Mouse (Mus musculus): ENCODE measurements around the gene Ifi205.
A peak's percentile ranks its signal among the peaks of the same experiment; 100 is the strongest.
"Not testable (repeated sequence)": the region's sequence is repeated elsewhere in the genome, so short reads cannot be mapped to it uniquely, and the experiment has no call there.

Gene Ifi205

DNA sequence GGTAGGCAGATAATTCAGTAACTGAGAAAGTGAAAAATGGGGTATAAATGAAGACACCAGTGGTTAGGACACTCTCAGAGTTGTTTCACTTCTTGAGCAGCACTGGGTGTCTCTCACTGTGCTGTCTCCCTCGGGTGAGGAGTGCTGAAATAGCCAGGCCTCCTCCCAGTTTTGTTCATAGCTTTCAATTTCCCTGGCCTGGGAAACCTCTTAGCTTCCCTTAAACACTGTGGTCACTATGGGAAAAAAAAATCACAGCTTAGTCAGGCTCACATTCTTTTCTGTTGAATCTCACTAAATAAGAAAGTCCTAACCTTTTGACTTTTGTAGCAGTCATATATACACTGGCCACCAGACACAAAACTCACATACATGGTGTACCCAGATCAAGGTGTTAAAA lies at the start of gene Ifi205:
Gene Ifi205 (minus strand): TSS at position 113 of the 400 bp plus-strand sequence.
- no peak for DNase-seq (ENCODE audit: low spot score)

DNA sequence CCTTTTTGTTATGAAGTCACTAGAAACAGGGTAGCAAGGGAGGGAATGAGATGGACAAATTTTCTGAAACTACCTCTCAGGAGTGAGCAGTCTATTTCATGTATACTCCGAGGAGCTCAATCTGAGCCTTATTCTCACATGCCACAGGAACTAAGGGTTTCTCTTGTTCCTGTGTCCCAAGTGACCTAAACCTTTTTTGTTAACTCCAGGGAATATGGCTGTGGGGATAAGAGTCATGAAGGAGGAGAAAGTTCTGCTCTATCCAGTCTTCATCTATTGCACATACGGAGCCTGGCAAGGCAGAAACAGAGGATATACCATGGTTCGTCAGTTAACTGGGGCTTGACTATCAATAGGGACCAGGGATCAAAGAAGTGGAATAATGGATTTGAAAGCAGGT lies 34.7 kb upstream of the Ifi205 start, which contains the start of gene Olfr430:
Gene Olfr430 (plus strand): TSS at position 301 of the 400 bp plus-strand sequence.
- DNase-seq (ENCODE audit: low spot score): no peak

DNA sequence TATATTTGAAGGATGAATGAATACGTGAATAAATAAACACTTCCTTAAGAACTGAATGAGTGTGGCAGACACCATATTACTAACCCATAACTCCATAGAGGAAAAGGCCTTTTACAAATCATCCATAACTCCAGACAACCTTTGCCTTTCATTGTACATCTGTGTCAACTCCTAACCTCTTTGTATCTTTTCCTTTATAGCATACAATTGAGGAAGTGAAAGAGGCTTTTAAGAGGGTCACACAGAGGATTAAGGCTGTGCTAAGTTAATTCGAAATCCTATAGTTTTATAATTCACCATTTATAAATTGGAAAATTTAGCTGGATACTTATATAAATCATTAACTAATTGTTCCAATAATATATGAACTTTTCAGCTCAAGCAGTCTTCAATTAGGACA lies 23.6 kb upstream of the Ifi205 start:
- DNase-seq (ENCODE audit: low spot score): no peak

DNA sequence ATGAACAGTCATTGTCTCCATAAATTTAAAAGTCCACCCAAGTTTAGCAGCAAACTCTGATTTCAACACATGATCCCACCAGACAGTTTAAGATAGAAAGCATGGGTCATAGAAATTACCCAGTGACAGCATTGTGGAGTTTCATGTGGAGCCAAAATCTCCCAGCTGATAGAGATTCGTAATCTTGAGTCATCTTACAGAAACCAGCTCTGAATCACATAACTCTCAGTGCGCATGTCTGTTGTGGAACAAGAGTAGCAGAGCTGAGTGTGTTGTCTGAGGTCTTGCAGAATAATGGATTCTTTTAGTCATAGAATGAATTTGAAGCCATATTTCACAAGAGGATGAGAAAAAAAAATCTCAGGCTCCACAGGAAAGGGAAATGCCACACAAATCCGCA lies 21.4 kb upstream of the Ifi205 start:
- DNase-seq (ENCODE audit: low spot score): no peak

DNA sequence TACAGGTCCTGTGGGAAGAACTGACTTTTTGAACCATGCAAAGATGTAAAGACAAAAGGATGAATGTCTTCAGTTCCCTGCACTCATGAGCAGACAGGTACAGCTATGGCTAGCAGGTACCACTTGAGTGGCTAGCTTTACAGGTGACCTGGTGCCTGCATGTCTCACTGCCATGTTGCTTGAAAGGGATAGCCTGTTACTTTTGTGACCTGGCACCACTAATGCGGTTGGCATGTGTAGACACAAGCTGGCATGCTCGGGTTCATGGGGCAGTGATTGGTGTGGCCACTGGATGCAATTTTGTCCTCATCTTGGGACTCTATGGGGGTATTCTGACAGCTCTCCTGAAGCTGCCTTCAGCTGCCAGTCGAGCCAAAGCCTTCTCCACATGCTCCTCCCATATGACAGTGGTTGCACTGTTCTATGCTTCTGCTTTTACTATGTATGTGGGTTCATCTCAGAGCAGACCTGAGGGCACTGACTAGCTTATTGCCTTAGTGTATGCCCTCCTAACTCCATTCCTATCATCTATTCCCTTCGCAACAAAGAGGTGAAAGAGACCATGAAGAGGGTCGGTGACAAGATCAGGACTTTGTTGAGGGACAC lies 20.4 kb upstream of the Ifi205 start:
- no peak for DNase-seq (ENCODE audit: low spot score)

DNA sequence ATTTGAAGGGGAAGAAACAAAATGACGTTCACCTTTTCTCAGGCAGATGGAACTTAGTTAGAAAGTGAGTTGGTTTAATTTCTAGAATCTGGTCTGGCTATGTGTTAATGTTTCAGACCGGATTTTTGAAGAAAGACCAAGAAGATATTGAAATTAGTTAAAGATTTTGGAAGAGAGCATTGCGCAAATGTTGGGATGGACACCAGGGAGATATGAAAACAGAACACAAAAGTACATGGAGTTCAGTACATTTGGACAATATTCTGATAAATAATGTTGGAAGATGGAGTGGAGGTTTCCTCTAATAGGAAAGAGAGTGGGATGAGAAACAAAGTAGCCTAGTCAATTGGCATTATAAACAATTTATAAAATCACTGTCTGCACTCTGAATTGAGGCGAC lies 19.9 kb upstream of the Ifi205 start:
- no peak for DNase-seq (ENCODE audit: low spot score)

DNA sequence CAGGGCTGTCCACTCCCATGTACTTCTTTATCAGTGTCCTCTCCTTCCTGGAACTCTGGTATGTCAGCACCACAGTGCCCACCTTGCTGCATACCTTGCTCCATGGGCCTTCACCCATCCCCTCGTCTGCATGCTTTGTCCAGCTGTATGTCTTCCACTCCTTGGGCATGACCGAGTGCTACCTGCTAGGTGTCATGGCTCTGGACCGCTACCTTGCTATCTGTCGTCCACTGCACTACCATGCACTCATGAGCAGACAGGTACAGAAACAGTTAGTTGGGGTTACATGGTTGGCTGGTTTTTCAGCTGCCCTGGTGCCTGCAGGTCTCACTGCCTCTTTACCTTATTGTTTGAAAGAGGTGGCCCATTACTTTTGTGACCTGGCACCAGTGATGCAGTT lies 18.9 kb upstream of the Ifi205 start:
- DNase-seq (ENCODE audit: low spot score): no peak

DNA sequence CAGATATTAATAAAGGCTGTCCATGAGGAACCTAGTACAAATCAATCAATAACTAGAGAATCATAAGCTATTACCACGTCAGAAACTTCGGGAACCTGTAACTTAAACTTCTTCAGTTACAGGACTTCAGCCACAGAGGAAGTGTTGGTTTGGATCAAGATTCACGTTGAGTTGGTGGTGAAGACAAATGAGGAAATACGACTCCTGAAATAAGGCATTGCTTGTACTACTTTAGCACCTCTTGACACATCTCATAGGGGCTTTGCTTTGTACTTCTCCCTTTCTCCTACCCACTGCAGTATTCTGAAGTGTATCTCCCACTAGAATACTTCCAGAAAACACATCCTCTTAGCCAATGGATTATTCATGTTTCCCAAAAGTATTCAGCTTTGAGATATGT lies 17.7 kb upstream of the Ifi205 start:
- DNase-seq (ENCODE audit: low spot score): not testable (repeated sequence)

DNA sequence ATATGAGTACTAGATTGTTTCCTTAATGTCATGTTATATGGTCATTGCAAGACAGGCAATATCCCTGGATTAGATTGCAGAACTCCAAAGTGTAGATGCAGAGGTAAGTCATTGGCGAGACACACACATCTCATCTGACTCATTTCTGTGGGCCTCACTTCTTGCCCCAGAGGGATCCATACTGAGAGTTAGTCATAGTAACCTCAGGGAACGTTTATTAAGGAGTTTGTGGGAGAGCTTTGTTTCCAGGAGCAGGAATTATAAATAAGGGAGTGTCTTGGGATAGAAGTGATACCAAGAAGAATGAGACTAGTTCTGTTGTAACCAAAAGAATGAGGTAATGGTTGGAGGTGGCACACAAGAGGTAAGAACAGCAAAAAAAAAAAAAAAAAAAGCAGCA lies 17.3 kb upstream of the Ifi205 start, which contains the start of gene Olfr432:
Gene Olfr432 (plus strand): TSS at position 313 of the 400 bp plus-strand sequence.
- no peak for DNase-seq (ENCODE audit: low spot score)

DNA sequence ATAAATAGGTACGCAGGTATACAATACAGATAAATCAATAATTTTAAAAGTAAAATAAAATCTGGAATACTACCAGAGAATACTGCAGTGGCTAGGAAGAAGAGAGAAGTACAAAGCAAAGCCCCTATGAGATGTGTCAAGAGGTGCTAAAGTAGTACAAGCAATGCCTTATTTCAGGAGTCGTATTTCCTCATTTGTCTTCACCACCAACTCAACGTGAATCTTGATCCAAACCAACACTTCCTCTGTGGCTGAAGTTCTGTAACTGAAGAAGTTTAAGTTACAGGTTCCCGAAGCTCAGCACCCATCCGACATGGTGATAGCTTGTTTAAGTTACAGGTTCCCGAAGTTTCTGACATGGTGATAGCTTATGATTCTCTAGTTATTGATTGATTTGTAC lies 16.6 kb upstream of the Ifi205 start:
- DNase-seq (ENCODE audit: low spot score): not testable (repeated sequence)

DNA sequence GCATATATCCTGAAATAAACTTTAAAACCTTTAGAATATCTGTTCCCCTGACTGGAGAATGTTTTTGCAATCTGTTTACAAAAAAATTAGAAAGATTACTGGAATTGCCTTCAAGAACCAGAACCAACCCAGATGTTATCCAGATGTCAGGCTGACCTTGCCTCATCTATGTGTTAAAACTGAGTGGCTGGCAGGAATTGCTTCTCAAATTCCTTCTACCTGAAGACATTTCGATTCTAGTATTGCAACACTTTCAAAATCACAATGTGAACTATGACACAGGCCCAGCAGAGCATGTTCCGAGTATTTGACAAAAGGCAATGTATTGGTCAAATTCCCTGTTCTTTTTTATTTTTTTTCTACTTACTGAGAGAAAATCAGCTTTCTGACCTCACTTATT lies 12.8 kb upstream of the Ifi205 start:
- no peak for DNase-seq (ENCODE audit: low spot score)

DNA sequence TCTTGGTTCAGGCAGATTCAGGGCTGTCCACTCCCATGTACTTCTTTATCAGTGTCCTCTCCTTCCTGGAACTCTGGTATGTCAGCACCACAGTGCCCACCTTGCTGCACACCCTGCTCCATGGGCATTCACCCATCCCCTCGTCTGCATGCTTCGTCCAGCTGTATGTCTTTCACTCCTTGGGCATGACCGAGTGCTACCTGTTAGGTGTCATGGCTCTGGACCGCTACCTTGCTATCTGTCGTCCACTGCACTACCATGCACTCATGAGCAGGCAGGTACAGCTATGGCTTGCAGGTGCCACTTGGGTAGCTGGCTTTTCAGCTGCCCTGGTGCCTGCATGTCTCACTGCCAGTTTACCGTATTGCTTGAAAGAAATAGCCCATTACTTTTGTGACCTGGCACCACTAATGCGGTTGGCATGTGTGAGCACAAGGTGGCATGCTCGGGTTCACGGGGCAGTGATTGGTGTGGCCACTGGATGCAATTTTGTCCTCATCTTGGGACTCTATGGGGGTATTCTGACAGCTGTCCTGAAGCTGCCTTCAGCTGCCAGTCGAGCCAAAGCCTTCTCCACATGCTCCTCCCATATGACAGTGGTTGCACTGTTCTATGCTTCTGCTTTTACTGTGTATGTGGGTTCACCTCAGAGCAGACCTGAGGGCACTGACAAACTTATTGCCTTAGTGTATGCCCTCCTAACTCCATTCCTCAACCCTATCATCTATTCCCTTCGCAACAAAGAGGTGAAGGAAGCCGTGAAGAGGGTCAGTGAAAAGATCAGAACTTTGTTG lies 10.7 kb upstream of the Ifi205 start:
- DNase-seq (ENCODE audit: low spot score): not testable (repeated sequence)

DNA sequence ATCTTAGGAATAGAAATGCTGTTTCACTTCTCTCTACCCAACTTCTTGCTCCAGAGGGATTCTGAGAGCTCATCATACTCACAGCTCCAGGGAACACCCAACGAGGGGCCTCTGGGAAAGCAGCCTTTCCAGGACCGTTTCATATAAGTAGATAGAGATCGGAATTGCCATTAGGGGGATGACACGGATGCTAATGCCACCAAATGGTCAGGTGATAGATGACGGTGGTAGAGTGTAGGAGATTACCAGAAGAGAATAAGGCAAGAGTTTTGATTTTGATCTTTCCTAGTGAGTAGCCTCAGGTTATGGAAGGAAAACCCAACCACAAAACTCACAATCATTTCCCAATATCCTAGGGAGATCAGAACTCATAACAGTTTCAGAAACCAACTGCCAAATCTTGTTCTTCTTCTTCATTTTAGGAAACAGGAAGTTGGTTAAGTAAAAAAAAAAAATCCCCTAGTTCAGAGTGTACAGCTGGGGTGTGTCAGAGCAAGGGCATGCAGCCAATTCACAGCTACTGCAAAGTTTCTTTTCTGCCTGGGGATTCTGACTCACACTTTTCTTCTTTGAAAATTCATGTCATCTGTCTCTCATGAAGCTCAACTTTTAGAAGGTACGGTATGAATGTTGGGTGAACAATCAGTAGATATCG lies 9.0 kb upstream of the Ifi205 start, which contains the start of gene Olfr433:
Gene Olfr433 (plus strand): TSS at position 183 of the 655 bp plus-strand sequence.
- peak; percentile 31 for DNase-seq (ENCODE audit: low spot score)

DNA sequence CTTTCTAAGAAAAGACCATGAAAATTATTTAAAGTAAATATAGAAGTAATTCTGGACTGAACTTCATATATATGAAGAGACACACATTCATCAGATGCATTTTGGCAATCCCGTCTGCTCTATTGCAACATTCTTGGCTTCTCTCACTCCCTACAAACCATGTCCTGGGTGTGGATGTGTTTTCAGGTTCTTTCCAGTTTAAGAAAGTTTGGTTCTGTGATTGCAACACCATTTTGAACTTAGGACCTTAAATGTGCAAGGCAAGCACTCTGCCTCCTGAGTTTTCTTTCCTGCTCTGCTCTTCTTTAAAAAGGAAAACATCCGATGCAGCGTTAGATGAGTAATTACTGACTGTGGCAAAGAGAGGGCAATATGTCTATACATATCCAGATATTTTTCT lies 6.9 kb upstream of the Ifi205 start:
- no peak for DNase-seq (ENCODE audit: low spot score)

DNA sequence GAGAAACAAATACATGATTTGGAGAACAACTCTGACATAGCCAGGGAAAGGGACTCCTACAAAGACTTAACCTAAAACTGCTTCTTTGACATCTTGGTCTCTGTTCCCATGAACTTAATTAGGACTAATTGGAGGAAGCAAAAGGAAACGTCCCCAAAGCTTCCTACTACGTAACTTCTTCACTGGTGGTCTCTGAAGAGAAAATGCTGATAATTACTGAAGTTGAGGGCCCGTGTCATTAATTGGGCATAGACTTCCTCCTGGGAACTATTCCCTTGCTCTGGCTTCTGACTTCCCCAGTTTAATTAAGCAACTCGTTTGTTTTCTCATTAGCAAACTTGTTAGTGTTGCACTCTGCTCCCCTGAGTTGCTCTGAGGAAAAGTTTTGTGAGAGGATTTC lies 4.2 kb upstream of the Ifi205 start:
- DNase-seq (ENCODE audit: low spot score): no peak

DNA sequence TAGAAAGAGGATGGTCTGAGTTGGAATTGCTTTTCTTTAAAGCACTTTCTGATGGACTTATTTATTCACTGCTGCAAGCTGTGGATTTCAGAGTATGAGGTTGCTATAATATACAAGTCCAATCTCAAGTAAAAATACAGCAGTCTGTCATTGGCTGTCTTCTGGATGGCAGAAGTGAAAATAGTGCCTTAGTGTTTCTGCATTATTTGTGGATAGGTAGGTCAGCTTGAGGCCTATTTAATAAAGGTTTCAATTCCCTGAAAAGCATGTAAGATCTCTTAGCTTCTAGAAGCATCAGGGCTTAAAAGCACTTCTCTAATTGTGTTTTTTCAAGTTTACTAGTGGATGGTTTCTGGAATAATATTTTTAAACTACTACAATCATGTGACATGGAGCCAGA lies 24.6 kb downstream of the Ifi205 start:
- not testable (repeated sequence) for DNase-seq (ENCODE audit: low spot score)

DNA sequence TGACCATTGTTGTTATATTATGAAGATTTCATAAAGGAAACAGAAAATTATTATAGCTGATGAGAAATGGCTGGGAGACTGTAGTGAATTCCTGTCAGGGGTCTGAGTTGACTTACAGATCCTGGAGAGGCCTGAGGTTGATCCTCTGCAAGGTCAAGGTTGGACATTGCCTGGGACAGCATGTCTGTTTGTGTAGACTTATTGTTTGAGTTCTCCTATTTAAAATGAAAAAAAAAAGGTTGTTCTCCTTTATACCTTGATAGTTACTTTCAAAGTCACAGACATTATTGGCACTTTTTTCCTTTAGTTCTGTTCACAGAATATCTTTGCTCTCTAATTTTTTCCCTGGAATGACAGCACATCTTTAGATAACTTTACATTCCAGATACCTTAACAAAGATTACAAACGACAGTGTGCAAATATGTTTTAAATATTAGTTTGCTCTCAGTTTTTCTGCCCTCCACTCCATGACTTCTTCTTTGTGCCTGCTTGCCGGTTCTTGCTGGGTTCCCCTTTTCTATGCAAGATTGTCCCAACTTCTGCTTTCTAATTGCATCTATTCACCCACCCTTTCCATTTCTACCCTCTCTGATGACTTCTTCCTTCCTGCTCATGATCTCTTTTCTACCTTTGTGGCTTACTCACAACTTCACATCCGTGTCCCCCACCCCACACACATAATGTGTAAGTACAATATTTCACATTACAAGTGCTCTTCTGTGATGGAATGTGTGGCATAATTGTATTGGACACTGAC lies 27.1 kb downstream of the Ifi205 start:
- DNase-seq (ENCODE audit: low spot score): not testable (repeated sequence)

DNA sequence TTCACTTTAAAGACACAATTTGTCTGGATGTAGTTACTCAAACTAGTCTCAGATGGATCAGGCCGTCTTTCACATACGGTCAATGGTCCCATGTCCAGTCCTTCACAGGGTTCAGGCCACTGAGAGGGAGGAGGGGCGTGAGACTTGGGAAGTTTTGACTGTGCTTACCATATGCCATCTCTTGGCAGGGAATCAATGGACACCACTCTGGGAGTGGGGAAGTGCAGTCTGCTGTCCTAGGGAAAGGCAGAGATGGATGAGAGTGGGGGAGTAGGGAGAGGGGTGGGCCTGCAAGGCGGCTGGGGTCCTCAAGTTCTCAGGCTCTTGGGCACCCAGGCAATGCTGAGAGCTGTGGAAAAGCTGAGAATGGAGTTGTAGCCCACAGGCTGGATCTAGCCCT lies 36.6 kb downstream of the Ifi205 start:
- no peak for DNase-seq (ENCODE audit: low spot score)

DNA sequence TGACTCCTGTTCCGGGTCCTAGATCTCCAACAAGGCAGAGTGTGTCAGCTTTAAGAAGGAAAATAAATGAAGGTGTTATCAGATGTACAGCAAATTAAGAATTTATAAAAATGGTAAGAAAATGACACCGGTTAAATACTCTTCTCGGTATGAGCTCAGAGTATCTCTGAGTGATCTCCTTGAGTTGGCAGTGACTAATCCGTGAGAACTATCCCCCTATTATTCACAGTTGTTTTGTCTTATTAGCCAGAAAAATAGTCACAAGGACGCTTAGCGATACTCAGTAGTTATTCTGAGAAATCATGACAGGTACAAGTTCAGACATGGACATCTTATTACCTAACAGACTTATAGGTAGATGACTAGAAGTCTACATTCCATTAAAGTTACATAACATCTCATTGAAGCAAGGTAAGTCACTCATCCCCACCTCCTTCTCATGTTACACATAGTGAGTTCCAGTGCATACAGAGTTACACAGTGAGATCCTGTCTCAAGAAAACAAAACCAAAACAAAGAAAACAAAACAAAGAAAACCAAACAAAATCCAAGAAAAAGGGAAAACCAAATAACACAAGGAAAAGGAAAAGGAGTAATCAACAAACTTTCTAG lies 48.8 kb downstream of the Ifi205 start, which contains the start of gene Ifi202b:
Gene Ifi202b (minus strand): TSS at position 51 of the 612 bp plus-strand sequence.
- not testable (repeated sequence) for DNase-seq (ENCODE audit: low spot score)

DNA sequence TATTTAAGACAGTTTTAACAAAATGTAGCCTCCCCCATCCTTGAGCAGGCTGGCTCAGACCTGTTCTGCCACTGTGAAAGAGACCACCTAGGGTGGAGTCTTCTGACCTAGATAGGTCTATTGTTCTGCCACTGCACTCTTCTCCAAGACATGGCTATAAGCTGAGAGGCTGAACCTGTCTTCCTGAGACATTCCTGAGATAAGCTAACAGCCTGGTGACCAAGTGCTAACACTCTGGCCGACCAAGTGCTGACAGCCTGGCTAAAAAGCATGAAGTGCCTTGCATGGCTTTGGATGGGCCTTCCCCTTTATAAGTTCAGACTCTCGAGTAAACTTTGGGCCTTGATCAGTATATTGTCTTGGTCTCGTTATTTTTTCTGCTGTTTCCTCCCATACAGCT lies 50.6 kb downstream of the Ifi205 start:
- not testable (repeated sequence) for DNase-seq (ENCODE audit: low spot score)

DNA sequence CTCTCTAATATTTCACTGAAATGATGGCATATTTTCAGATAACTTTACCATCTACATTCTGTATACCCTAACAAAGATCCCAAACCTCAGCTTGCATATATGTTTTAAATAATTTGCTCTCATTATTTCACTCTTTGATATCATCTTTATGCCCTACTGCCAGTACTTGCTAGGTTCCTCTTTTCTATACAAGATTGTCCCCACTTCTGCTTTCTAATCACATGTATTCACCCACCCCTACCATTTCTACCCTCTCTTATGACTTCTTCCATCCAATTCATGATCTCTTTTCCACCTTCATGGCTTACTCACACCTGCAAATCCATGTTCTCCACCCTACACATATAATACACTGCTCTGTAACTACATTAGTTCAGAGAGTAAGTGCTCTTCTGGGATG lies 54.0 kb downstream of the Ifi205 start:
- DNase-seq (ENCODE audit: low spot score): no peak

DNA sequence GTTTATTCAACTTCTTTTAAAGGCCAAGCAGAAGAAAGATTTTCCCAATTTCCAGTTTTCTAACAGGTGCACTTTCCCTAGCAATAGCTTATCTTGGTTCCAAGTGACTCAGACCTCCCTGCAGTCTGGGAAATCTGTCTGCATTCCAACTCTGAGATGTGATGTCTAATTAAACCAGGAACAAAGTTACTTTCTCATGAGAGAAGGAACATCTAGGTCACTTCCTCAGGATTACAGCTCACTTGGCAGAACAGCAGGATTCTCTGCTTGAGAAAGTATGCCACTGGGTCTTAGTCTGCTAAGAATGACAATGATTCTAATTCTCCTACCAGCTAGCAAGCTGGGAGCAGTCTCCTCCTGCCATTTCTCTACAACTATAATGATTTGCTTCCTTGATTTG lies 58.5 kb downstream of the Ifi205 start:
- DNase-seq (ENCODE audit: low spot score): no peak

All from ovary, postnatal 14 days (tissue).